Mouse (Mus musculus): Measurements from ENCODE around the gene Snw1.

DNA sequence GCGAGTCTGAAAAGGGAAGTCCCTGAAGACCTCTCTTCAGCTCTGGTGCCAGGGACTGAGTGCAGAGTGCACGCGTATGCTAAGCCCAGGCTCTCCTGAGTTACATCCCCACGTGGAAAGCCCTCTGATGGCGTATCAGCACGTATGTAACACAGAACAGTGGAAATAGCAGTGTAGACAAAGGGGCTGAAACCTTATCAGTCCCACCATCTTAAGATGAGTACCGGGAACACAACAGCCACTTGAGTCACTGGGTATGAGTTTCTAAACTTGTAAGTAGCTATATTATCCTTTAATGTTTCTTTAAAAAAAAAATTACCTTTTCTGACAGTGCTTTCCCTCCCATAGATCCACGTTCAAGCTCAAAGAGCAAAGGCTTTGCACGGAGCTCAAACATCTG lies 22.6 kb downstream of the Snw1 start:
- TF ChIP-seq MAFK (IDR thresholded peaks at IDR 0.05; ENCODE audit: insufficient read depth, low read depth, low read length) (no peak), ZNF384 (IDR thresholded peaks at IDR 0.05; ENCODE audit: low read depth, low read length) (no peak)

Data from ES-E14 (cell line).